Mouse (Mus musculus) spleen, postnatal 14 days (tissue): ENCODE measurements around the gene Kdr.
"Not testable (repeated sequence)": the region's sequence is repeated elsewhere in the genome, so short reads cannot be mapped to it uniquely, and the experiment has no call there.

Experiments used
- DNase-seq, 2 experiments: peaks; one replicate each; pipeline ENCODE4 v3.0.0; 2021 to 2022; ENCODE audit warnings: low spot score in 2 of 2

Kdr gene

DNA sequence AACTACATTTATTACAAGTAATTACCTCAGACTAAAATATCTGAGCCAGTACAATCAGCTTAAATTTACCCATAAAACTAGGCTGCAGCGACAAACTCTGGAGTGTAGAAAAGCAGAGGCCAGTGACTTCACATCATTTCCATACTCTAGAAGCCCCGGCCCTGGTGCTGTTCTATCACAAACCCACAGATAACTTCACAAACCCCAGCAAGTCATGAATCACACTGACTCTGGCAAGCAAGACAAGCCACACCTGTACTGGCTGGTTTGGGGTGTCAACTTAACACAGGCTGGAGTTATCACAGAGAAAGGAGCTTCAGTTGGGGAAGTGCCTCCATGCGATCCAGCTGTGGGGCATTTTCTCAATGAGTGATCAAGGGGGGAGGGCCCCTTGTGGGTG, 18.4 kb downstream of the Kdr start:
- no peak for DNase-seq

DNA sequence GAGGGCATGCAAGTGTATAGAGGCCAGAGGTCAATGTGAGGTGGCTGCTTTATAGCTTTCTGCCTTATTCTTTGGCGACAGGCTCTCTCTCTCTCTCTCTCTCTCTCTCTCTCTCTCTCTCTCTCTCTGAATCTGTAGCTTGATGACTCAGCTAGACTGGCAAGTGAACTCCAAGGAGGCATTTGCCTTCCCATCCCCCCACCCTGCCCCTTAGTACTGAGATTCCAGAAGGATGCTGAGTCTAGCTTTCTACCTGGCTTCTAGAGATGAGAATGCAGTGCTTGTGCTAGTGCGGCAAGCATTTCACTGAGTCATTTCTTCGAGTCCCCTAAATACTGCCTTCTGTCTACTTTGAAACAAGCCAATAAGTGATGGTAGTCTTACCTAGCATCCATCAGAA, 21.7 kb downstream of the Kdr start:
- no peak for DNase-seq

DNA sequence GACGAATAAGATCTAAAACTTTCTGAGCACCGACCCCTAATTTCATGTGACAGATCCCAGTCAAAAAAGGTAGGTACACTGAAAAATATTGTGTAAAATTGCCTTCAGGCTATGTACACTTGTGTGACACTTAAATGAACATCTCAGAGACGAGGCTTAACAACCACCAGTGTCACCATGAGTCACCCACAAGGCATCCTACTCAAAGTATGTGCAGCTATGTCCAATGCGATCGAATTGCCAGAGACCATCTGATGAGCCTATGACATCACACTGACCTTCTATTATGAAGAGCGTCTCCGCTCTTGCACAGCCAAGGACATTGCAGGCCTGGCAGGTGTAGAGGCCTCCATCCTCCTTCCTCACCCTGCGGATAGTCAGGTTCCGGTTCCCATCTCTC, 22.4 kb downstream of the Kdr start:
- DNase-seq, result no peak

DNA sequence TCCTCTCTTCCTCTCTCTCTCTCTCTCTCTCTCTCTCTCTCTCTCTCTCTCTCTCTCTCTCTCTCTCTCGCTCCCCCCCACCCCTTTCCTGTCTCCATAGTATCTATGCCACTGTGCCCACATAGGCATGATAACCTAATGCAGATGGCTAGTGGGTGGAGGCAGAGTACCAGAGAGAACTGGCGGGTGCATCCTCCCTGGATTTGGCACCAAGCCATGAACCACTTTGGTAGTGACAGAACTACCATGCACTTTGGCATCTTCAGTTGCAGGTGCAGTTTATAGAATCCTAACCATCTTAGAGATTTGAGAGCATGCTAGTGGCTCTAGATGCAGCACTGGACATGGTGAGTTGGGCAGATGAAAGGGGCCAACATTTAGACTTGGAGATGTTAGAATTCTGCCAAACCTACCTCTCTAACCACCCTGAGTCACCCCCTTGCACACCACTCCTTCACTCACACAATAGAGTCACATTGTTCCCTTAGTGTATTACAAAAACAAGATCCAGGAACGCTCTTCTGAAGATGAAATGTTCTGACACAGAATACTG, 23.4 kb downstream of the Kdr start:
- no peak for DNase-seq

DNA sequence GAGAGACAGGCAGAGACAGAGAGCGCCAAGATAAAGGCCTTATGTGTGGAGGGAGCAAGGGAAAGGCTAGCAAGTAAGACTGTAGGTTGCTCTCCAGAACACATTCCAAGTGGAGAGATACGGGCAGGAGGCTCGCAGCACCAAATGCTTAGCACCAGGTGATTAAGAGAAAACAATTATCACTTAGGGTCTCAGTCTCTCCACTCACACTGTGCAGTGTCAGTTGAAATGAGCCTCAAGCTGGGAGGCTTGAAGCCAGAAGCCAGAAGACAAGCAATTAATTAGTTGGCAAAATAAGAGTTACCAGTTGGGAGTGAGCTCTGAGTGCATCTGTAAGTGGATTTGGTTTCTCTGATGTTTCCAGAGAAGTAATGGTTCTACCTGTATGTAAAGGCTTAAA, 24.0 kb downstream of the Kdr start:
- no peak for DNase-seq

DNA sequence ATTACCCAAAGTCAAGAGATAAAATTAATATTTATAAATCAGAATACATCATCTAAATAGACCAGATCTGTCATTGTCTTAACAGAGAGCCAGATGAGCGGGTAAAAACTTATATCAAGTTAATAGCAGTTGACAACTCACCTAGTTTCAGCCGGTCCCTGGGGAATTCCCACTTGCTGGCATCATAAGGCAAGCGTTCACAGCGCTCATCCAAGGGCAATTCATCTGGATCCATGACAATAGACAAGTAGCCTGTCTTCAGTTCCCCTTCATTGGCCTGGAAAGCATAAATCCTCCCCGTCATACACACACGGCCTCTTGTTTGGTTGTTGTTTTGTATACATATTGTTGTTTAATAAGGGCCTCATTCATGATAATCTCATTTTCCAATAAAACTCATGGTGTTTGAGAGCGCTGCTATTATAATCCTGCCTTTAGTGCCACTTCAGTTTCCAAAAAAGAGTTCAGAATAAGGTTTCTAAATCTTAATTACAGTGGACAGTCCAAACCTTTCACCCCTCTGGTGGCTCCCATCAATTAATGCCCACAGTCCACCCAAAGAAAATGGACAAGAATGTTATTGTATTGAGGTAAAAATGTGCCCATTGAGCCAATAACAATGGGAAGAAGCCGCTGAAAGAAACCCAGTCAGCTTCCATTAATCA, 26.0 kb downstream of the Kdr start:
- DNase-seq, result no peak

DNA sequence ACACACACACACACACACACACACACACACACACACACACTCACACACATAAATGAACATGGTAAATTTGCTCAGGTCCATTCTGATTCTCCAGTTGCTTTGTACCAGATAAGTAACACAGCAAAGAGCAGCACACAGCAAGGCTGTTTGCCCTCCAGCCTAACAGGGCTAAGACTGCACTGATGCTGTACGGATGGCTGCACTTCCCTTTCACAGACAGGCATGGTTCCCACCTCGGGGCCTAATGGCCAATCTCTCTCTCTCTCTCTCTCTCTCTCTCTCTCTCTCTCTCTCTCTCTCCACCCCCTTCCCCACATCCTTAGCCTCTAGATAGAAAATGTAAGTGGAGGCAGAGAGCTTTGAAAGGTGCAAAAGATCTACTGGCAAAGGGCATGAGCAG, 27.4 kb downstream of the Kdr start:
- DNase-seq, result no peak

DNA sequence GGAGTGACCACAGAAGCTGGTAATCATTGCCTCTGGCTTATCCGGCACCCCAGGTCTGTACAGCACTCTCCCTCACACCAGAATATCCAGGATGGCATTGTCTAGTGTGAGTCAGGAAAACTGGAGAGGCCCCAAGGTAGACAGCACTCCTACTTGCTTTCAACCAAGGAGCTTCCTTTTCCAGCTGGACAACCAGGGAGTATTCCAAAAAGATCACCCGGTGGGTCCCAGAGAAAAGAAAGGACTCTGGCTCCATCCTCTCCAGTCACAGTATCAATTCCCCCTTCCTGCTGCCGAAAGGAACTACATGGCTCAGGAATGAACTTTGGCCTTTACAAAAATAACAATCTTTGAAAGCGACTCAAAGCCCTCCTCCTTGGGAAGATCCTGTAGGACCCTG, 32.9 kb downstream of the Kdr start:
- no peak for DNase-seq

DNA sequence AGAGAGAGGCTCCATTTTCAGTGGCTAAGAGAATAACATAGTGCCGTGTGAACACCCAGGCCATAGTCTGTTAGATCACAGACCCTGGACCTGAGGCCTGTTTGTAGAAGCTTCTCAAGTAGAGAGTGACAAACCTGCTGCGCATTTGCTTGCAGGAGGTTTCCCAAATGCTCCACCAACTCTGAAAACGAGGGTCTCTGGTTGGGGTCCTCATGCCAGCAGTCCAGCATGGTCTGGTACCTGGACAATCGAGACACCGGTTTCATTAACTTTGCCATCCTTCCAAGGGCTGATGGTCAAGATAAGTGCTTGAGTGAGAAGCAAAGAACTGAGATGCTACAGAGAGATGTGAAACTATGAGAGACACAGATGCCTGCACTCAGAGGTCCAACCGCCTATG, 35.0 kb downstream of the Kdr start:
- DNase-seq, result no peak

DNA sequence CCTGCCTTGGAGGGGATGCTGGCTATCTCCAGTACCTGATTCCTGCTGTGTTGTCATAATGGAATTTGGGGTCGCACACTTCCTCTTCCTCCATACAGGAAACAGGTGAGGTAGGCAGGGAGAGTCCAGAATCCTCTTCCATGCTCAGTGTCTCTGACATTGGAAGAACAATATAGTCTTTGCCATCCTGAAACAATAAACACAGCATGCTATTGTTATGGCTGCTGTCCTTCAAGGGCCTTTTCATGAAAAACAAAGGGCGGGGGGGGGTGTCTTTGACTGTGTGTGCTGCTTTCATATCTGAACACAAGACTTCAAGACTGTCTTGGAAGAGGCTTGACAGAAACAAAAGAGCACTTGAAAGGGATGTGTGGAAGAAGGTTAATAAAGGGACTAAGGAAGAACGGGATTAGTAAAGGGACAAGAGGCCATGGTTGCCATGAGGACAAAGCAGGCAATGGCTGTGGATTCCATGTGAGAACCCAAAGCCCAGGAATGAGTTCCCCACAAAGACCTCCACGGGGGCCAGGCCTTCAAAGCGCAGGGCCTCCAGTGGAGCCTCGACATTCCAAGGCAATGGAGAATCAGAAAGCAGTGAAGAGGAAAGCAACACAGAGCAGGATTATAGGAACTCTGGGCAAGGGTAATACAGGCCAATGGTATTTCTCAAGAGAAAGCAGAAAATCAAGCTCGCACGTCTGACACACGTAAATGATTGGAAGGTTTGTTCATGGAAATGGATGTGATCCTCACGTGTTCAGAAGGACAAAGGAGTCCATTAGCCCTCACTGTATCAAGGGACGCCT, 36.3 kb downstream of the Kdr start:
- no peak for DNase-seq

DNA sequence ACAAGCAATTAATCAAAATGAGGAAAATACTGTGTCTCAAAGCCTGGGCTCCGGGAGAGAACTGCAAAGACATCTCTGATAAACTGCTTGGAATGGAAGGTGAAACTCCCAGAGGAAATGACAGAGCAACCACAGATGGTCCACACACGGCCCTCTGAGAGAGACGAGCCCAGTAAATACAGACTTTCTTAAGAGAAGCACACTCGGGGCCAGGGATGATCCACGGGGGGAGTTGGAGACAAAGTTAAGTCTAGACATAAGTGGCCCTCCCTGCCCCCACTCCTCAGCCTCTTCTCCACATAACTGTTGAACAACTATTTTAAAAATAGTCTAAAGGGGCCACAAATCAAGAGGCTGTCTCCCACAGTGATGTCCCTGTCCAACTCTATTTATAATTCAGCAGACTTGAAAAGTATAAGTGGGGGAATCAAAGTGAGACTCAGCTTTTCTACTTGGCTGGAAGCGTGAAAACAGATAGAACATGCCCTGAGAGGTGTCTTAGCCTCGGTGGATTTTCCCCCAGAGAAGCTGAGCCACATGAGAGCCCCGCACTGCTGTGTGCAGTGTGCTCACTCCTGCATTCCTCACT, 39.0 kb downstream of the Kdr start:
- DNase-seq, result no peak

DNA sequence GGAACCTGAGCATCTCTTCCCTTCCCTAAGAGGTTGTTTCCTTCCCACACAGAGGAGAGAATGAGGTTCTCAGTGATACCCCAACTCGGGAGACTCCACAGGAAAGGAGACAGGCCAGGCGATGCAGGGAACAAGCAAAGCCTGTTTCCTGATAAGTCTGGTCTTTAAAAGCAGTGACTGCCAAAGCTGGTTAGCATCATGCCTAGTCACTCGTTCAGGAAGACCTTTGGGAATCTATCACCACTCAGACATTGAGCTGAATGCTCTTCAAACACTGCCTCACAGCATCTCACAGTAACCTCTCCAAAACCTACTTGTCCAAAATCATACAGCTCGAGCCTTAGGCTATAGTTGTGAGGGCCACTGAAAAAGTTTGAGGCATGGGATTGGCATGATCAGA, 40.2 kb downstream of the Kdr start:
- no peak for DNase-seq

DNA sequence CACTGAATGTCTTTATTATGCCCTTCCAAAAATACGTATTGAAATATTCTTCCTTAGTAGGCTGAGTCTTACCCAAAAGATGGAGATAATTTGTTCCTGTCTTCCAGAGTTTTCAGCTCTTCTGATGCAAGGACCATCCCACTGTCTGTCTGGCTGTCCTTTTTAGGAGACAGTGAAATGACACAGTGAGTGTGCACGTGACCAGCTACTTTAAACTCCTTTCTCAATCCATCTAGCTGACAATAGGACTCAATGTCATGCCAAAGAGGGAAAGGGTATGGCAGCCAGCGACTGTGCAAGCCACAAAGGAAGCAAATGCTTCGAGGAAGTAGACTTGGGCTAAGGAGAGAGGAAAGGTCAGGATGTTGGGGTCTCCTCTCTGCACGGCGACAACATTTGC, 42.0 kb downstream of the Kdr start:
- DNase-seq, result no peak

DNA sequence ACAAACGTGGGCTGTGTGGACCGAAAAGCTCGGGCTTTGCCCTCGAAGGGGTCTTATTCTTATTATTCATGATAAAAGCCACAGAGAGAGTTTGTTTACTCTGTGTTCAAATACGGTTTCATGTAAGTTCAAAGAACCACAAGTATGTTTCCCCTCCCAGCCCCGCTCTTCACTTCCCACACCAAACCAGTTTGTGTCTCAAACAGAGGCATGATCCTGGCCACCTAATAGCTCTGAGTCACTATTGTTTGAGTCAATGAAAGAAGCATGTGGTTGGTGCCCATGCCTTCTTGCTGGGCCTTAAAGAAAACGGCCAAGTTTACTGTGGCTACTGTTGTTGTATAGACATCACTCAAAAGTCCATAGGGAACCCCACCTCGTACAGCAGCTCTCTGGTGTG, 43.0 kb downstream of the Kdr start:
- no peak for DNase-seq

DNA sequence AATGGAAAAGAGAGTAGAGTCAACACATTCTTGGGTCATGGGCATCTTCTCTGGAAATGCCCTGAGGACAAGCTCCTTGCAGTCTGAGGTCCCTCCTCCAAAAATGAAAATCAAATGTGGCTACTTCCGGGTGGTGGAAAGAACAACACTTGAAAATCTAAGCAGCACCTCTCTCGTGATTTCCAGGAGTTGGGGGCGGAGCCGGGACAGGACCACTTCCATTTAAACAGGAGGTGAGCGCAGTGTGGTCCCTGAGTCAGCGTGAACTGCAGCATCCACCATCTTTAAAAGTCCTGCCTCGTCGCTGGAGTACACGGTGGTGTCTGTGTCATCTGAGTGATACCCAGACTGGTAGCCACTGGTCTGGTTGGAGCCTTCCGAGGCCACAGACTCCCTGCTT, 44.1 kb downstream of the Kdr start:
- DNase-seq, result no peak

DNA sequence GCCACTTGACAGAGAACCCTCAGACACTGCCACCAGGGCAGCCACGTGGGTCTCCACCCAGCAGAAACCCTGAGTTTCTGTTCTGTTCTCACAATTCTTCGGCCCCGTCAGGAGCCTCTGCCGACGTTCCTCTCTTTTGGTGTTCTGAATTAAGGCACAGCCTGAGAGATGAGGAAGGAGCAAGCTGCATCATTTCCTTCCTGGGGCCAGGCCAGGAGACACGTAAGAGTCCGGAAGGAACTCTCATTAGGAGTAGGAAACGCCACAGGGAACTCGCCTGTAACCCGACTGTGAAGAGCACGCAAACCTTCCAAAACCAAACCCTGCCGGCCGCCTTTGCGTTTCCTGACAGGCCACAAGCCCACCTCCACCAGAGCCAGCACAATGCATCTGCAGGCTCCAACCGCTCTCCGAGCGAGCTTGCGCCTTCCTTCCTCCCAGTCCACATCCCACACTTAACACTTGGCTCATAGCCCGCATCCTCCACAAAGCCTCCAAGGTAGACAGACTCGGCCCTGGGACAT, 44.7 kb downstream of the Kdr start:
- DNase-seq, result peak; percentile 7 to 8

DNA sequence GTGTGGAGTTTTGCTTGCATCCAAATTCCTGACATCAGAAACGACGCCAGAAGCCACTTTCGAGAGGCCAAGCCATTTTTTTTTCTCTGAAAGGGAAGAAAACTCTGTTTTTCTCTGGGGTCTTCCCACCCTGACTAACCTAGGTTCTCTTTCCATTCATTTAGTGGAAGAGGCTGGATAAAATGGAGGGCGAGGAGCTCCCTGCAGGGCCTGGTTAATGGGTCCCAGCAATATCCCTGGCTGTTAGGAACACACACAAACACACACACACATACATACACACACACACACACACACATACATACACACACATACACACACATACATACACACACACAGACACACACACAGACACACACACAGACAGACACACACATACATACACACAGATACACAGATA, 46.8 kb downstream of the Kdr start:
- not testable (repeated sequence) for DNase-seq

DNA sequence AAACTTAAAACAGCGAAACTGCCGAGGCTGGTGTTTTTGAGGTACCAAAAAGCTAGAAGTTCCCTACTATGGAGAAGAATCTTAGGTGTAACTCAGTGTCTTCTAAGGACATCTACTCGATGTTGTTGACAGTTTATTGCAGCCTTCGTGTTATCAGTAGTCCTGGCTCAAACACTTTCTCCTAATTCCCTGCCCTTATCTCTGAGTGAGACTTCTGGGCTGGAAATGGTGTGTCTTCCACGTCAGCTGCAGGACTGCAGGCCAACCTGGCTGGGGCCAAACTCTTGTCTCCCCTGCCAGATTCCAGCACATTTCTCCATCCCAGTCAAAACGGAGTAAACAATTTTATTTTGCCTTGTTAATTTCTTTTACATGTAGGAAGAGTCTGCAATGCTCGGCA, 48.3 kb downstream of the Kdr start:
- no peak for DNase-seq

DNA sequence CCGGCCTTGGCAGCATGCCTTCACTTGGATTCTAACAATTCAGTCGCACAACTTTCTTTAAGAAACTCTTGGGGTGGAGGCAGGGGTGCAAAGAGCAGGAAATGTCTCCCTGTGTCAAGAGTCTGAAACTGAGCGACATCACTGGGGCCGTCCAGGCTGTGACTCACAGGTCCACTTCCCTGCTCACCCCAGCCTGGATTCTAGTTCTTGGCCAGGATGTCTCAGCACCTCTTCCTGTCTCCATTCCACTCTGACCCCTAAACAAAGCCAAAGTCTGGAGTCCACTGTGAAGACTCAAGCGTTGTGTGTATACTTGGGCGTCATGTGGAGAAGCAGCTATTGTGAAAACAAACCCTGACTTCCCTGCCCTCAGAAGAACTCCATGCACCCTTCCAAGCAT, 55.6 kb downstream of the Kdr start:
- DNase-seq, result no peak

DNA sequence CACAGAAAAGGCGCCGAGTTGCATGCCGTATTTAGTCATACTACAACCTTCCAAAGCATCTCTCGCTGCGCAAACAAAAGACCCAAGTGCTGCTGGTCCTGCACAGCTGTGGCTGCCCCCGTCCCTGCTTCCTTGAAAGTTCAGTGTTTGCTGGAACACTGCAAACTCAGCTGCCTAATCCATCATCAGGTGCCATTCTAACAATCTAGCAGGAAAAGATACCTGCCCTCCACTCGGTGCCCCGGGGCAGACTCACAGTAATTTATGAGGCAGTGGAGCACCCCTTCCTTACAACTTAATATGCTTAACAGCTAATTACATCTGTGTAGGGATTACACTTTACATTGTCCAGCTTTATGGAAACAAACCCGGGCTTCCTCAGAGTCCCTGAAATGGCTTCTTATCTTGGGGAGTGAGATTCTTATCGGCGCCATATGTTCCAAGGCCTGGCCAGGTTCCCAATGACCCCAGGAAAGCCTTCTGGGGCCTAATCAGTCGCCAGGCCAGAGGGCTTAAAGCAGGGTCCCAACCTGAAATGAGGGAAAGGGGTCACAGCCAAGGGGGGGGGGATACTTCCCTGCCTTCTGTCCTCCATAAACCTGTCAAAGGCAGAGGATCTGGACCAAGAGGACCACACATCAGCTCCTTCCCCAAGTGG, 56.4 kb downstream of the Kdr start:
- DNase-seq, result no peak

DNA sequence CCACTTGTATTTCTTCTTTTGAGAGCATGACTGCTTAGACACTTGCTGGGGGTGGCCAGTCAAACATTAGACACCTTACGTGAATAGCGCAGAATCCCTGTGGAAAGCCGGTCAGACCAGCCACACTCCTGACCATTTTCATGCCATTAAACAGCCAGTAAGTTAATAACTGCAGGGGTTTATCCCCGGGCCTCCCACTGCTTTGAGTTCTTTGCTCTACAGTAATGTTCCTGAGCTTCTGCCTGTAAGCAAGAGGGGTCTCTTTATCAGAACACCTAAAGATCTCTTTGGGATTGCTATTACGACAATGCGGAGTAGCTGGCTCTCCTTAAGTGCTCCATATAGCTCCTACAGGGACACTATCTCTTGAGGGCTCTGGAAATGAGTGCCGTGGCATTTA, 58.7 kb downstream of the Kdr start:
- no peak for DNase-seq

DNA sequence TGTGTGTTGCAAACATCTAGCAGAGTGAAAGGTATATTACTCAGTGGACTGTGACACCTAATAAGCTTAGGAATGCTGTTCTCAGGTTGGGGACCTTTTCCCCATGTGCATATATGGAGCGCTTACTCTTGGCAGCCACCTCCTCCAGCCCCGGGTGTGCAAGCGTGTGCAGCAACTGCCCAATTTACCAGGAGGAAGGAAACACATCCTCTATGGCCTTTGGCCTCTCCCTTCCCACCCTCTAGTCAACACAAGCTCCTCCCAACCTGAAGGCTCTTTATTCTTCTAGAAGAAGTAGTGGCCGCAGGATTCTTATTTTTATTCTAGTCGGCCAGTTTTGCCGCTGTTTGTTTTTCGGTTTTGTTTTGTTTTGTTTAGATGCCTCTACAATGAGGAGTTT, 60.1 kb downstream of the Kdr start:
- DNase-seq, result no peak
